Mouse (Mus musculus) myocyte (in vitro differentiated cells): ENCODE results near the gene Ppp1r3c.

Experiments used
- CEBPB ChIP-seq: IDR thresholded peaks from 2 replicates; pipeline ENCODE4 v1.6.1; 2011; ENCODE audit warnings: mild to moderate bottlenecking, moderate library complexity; ENCODE audit not compliant: poor library complexity, insufficient read depth, severe bottlenecking
- POLR2A ChIP-seq: IDR thresholded peaks from one replicate; pipeline ENCODE4 v1.6.1; 2011; ENCODE audit warnings: low read depth, mild to moderate bottlenecking, control low read depth, moderate library complexity; ENCODE audit not compliant: insufficient read length

DNA sequence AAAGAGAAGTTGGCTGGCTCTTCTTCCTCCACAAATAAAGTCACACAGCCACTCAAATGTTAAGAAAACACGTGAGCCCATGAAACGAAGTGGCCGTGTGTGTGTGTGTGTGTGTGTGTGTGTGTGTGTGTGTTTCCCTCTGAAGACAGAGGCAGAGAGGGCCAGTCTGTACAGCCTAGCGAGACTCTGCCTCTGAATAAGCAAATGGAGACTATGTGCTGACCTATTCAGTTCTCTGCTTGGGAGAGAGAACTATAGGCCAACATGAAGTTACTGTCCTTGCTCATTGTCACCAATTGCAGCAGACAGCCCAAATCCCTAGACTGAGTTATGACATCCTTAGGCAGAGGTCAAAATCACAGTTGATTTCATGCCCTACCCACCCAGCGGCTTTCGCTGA lies 634 bp upstream of the Ppp1r3c start:
- TF ChIP-seq POLR2A (no peak), CEBPB (no peak)
